Mouse (Mus musculus) NIH3T3 (cell line): ENCODE data around the gene Usp54.

Source experiments
- DNase-seq: peaks from one replicate; pipeline ENCODE4 v3.0.0-alpha.2; 2012; ENCODE audit warnings: low read depth

Gene Usp54

DNA sequence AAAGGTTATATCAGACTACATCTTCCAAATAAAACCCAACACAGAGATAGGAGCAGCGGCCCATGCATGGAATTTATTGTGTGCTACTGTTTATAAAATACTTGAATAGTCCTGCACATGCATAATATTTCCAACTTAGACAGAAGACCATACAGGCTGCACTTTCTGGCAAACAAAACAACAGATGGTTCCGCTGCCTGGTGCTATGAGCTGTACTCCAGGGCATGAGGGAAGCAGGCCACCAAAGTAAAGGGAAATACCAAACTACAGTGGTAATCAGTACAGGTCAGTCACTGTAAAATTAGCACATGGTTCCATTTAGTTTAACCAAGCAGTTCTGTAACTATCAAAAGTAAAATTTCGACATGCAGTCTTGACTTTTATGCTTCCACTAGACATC, 140.9 kb downstream of the Usp54 start:
- DNase-seq, result peak; percentile 13
